Mouse (Mus musculus): ENCODE data around the gene Cuta. TPM values are rescaled to one million over a fixed set of nuclear protein-coding genes. Genes with fewer than 3 reads are reported as not detected.
A peak's percentile ranks its signal among the peaks of the same experiment; 100 is the strongest.

The Cuta gene
- polyA plus RNA-seq, 2 experiments, result 127 to 146 TPM

DNA sequence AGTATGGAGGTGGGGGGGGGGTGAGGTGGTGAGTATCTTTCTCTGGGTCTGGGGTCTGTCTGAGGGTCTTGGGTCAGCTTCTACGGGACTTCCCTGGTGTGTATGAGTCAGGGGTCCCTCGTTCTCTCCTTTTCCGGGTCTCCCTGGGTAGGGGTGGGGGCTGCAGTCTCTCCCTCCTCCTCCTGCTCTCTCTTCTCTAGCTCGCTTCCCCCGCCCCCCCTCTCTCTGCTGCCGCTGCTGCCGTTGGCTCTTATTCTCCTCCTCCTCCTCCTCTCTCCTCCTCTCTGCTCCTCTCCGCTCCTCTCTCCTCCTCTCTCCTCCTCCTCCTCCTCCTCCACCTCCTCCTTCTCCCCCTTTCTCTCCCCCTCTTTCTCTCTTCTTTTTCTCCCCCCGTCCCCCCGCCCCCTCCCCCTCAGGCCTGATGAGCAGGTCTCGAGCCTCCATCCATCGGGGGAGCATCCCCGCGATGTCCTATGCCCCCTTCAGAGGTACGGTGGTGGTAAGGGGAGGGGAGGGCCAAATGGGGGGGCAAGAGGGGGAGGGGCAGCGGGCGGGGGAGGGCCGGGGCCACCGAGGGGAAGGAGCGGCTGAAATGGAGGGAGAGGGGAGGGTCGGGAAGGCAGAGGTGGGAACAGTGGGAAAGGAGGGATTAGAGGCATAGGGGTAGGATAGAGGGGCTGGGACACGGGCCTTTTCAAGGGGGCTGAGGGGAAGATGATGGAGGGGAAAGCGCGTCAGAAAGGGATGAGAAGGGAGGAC, 1.8 kb upstream of the Cuta start, which contains the start of gene Syngap1:
TSS of gene Syngap1 (plus strand) at position 223 of the 759 bp plus-strand sequence.
- DNase-seq (ENCODE audit: low spot score), result peak; percentile 66
- peak within 1 kb of the TSS; percentile 63 for H3K4me3 ChIP-seq (replicated peaks; ENCODE audit: low read length)
- under 1% methylated on average over 22 of the region's 24 CpGs for WGBS
- H3K4me1 ChIP-seq (ENCODE audit: control insufficient read depth, insufficient read depth, low read length), result peaks cover 42% of the 10 kb centered on the region
- H3K4me2 ChIP-seq (replicated peaks; ENCODE audit: low read depth, low read length, severe bottlenecking), result peak within 1 kb of the TSS; percentile 76
- TF ChIP-seq POLR2A (IDR thresholded peaks at IDR 0.05; ENCODE audit: borderline replicate concordance, extremely low read depth, insufficient read depth, insufficient read length), result no peak
- H3K9ac ChIP-seq (ENCODE audit: low read depth, low read length, severe bottlenecking), result peak within 1 kb of the TSS; percentile 62
- no peaks in the 10 kb centered on the region for H3K27me3 ChIP-seq (ENCODE audit: control insufficient read depth, insufficient read depth, low read length)
- peak within 1 kb of the TSS; percentile 93 for H3K27ac ChIP-seq (replicated peaks; ENCODE audit: low read depth, low read length)
- no peak for ATAC-seq (ENCODE audit: low FRiP score, low read depth)
- no peaks in the 10 kb centered on the region for H3K9me3 ChIP-seq (ENCODE audit: control insufficient read depth, low read length)
- H3K36me3 ChIP-seq (ENCODE audit: control insufficient read depth, insufficient read depth, low read length), result peaks cover 14% of the 10 kb centered on the region

DNA sequence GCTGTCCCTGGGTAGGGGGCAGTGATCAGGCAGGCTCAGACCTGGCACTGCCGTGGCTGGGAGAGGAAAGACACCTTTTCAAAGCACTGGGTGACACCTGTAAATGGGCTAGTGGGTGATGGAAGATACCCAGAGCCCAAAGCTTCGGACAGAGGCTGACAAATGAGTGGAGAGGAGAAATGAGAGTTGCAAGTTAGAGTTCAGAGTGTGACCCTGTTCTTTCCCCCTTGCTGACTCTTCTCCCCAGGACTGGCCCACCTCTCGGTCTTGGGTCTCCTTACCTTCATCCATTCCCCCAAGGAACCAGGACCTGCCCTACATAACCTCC, 568 bp upstream of the Cuta start:
- WGBS, result 3% methylated on average over 3 of the region's 3 CpGs
- 0 out of 2 replicates have a peak, but pooled peaks have one; percentile 2 for TF ChIP-seq POLR2A (IDR thresholded peaks at IDR 0.05; ENCODE audit: borderline replicate concordance, extremely low read depth, insufficient read depth, insufficient read length)

DNA sequence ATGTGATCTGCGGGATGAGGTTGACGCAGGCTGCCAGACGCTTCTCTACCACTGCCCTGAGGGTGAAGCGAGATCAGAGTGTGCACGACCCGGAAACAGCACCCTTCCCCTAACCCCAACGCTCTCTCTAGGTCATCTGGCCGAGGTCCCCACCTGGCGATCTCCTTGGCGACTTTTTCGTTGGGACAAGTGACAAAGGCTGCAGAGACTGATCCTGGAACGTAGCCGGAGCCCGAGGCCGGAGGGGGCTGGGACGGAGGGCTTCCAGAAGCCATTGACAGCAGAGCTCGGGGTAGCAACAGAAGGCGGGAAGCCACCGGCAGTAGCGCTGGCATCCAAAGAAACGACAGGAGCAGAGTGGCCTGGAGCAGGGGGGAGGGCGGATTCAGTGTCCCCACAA, 638 bp downstream of the Cuta start:
- Histone ChIP-seq H3K4me3 (replicated peaks; ENCODE audit: low read length) (peak overlapping the region; percentile 63), H3K27me3 (ENCODE audit: control insufficient read depth, insufficient read depth, low read length) (no peaks in the 10 kb centered on the region), H3K9me3 (ENCODE audit: control insufficient read depth, low read length) (no peaks in the 10 kb centered on the region), H3K4me2 (replicated peaks; ENCODE audit: low read depth, low read length, severe bottlenecking) (peak overlapping the region; percentile 76), H3K36me3 (ENCODE audit: control insufficient read depth, insufficient read depth, low read length) (peaks cover 32% of the 10 kb centered on the region), H3K9ac (ENCODE audit: low read depth, low read length, severe bottlenecking) (peak overlapping the region; percentile 49), H3K4me1 (ENCODE audit: control insufficient read depth, insufficient read depth, low read length) (peaks cover 35% of the 10 kb centered on the region), H3K27ac (replicated peaks; ENCODE audit: low read depth, low read length) (peak overlapping the region; percentile 76)
- under 1% methylated on average over 22 of the region's 22 CpGs for WGBS
- no peak for TF ChIP-seq POLR2A (IDR thresholded peaks at IDR 0.05; ENCODE audit: borderline replicate concordance, extremely low read depth, insufficient read depth, insufficient read length)
- ATAC-seq (ENCODE audit: low FRiP score, low read depth), result no peak
- no peak for DNase-seq (ENCODE audit: low spot score)

More for the DNA sequence above, 568 bp upstream of the Cuta start:
- ATAC-seq (ENCODE audit: low FRiP score, low read depth) (no peak), DNase-seq (ENCODE audit: low spot score) (no peak)
- Histone ChIP-seq H3K27me3 (ENCODE audit: control insufficient read depth, insufficient read depth, low read length) (no peaks in the 10 kb centered on the region), H3K4me3 (replicated peaks; ENCODE audit: low read length) (peak overlapping the region; percentile 63), H3K9ac (ENCODE audit: low read depth, low read length, severe bottlenecking) (peak overlapping the region; percentile 58), H3K4me2 (replicated peaks; ENCODE audit: low read depth, low read length, severe bottlenecking) (peak overlapping the region; percentile 76), H3K9me3 (ENCODE audit: control insufficient read depth, low read length) (no peaks in the 10 kb centered on the region), H3K36me3 (ENCODE audit: control insufficient read depth, insufficient read depth, low read length) (peaks cover 26% of the 10 kb centered on the region), H3K27ac (replicated peaks; ENCODE audit: low read depth, low read length) (peak overlapping the region; percentile 93), H3K4me1 (ENCODE audit: control insufficient read depth, insufficient read depth, low read length) (peaks cover 31% of the 10 kb centered on the region)

DNA sequence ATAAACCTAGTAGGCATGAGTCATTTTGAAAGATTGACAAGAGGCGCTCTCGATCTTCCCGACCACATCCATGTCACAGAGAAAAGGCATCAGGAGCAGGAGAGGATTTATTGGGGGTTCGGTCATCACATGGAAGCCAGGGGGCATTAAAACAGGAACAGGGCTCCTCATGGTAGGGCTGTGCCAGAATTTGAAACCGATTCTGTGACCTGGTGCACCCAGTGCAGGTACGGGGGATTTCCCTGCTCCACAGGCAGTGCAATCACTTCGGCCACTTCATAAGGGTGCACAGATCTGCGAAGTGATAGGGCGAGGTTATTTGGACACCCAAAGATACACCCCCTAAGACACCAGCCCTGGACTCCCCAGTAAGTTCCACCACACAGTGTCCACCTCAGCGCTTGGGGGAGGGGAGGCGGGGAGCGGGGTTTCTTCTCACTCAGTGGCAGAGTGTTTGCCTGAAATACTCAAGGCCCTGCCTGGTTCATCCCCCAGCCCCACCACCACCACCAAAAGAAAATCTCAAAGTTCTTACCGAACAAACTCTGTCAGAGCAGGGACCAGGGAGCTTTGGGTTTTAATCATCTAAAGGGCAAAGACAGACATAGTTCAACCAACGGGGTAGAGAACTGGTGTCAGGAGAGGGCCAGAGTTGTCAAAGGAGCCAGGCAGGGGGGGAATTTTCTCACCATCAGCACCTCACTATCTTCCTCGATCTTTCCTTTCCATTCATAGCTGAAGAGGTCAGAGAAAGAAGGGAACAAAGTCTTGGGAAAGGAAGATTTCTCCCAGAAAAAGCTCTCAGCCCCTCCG, 1.3 kb downstream of the Cuta start:
- Histone ChIP-seq H3K4me2 (replicated peaks; ENCODE audit: low read depth, low read length, severe bottlenecking) (peak overlapping the region; percentile 76), H3K27ac (replicated peaks; ENCODE audit: low read depth, low read length) (peak overlapping the region; percentile 76; the same call in 1 of the 2 replicates), H3K9me3 (ENCODE audit: control insufficient read depth, low read length) (no peaks in the 10 kb centered on the region), H3K36me3 (ENCODE audit: control insufficient read depth, insufficient read depth, low read length) (peaks cover 32% of the 10 kb centered on the region), H3K27me3 (ENCODE audit: control insufficient read depth, insufficient read depth, low read length) (no peaks in the 10 kb centered on the region), H3K4me1 (ENCODE audit: control insufficient read depth, insufficient read depth, low read length) (peaks cover 39% of the 10 kb centered on the region), H3K4me3 (replicated peaks; ENCODE audit: low read length) (peak overlapping the region; percentile 63), H3K9ac (ENCODE audit: low read depth, low read length, severe bottlenecking) (peak overlapping the region; percentile 49)
- ATAC-seq (ENCODE audit: low FRiP score, low read depth) (no peak), DNase-seq (ENCODE audit: low spot score) (no peak)
- WGBS, result 55% methylated on average over 16 of the region's 16 CpGs
- no peak for TF ChIP-seq POLR2A (IDR thresholded peaks at IDR 0.05; ENCODE audit: borderline replicate concordance, extremely low read depth, insufficient read depth, insufficient read length)

DNA sequence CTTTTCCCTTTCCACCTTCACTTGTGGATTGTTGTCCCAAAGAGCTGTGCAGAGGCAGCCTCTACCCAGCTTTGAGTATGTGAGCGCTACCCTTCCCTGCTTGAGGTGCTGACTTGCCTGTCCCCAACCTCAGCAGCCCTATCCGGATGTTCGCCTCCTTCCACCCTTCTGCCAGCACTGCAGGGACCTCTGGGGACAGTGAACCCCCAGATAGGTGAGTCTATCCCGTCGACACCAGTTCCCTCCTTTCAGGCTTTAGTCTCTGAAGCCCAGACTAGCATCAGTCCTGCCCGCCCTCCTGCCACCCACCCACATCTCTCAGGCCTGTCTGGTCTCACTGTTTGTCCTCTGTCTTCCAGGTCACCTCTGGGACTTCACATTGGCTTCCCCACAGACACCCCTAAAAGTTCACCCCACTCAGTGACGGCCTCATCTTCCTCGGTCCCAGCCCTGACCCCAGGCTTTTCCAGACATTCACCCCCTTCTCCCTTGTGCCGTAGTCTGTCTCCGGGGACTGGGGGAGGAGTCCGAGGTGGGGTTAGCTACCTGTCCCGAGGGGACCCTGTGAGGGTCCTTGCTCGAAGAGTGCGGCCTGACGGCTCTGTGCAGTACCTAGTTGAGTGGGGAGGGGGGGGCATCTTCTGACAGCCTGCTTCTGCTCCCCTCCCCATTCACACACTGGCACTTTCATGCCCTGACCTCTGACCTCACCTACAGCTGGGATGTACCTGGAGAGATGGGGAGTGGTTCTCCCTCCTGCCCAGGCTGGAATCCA, 2.3 kb downstream of the Cuta start:
- H3K4me2 ChIP-seq (replicated peaks; ENCODE audit: low read depth, low read length, severe bottlenecking), result no peak overlapping the region
- 79% methylated on average over 15 of the region's 15 CpGs for WGBS
- no peak overlapping the region for H3K9ac ChIP-seq (ENCODE audit: low read depth, low read length, severe bottlenecking)
- no peak overlapping the region for H3K4me3 ChIP-seq (replicated peaks; ENCODE audit: low read length)
- H3K4me1 ChIP-seq (ENCODE audit: control insufficient read depth, insufficient read depth, low read length), result peaks cover 29% of the 10 kb centered on the region
- H3K9me3 ChIP-seq (ENCODE audit: control insufficient read depth, low read length), result no peaks in the 10 kb centered on the region
- H3K36me3 ChIP-seq (ENCODE audit: control insufficient read depth, insufficient read depth, low read length), result peaks cover 32% of the 10 kb centered on the region
- DNase-seq (ENCODE audit: low spot score) (no peak), ATAC-seq (ENCODE audit: low FRiP score, low read depth) (no peak)
- no peak overlapping the region for H3K27ac ChIP-seq (replicated peaks; ENCODE audit: low read depth, low read length)
- no peaks in the 10 kb centered on the region for H3K27me3 ChIP-seq (ENCODE audit: control insufficient read depth, insufficient read depth, low read length)
- no peak for TF ChIP-seq POLR2A (IDR thresholded peaks at IDR 0.05; ENCODE audit: borderline replicate concordance, extremely low read depth, insufficient read depth, insufficient read length)
